Mouse (Mus musculus) layer of hippocampus, adult 9-10 months (tissue): ENCODE measurements at regions not wholly inside any gene's neighbourhood (a gene's known extent, or its start where the extent isn't known, plus 50 kb on each side); places are given as distances from the start of the nearest gene placed in this dataset.

Experiments used
- DNase-seq: peaks from one replicate; pipeline ENCODE4 v3.0.0; 2022; ENCODE audit warnings: low spot score

DNA sequence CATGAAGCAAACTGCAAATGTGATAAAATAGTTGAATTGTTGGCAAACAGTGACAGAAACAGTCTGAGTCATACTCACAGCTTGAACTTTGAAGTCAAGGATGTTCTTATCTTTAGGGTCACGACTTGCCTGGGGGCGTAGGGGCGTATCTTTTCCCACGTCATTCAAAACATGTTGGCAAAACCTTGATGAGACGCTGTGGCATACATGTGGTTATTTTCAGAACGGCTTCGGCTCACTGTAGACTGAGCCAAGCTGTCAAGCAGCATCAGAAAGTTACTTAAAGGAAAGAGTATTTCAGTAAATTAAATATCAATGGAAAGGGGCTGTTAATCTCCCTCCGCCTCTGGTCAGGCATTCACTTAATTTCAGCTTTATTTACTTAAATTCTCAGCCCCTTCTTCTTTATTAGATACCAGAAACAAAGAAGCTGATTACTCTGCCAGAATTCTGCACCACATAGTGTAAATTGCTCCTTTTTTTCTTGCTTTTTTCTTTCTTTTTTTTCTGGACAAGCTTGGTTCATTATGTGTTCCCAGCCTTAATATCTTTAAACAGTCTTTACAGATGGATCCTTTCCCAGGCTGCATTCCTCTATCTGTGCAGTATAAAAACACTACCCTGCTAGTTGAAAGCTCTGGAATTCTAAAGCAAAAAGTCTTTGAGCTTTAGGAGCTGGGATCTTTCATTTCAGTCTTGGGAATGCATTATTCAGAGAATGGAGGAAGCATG lies 302.9 kb upstream of the Epha3 start:
- DNase-seq = no peak

DNA sequence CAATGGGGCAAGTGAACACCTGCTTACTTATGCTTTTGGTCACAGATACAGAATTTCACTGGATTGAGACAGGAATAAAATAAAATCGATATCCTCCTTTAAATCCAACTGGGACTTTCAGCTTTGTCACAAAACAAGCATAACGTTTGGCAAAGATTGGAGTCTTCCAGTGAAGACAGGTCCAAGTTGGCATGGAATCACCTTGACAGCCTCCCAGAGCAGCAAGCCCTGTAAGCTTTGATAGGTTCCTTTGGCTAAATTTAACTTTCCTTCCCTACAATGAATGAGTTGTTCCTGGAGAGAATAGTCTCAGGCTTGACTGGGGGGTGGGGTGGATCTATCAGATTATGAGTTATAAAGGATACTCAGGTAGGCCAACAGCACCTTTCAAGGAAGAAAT lies 302.1 kb upstream of the Epha3 start:
- DNase-seq = no peak

DNA sequence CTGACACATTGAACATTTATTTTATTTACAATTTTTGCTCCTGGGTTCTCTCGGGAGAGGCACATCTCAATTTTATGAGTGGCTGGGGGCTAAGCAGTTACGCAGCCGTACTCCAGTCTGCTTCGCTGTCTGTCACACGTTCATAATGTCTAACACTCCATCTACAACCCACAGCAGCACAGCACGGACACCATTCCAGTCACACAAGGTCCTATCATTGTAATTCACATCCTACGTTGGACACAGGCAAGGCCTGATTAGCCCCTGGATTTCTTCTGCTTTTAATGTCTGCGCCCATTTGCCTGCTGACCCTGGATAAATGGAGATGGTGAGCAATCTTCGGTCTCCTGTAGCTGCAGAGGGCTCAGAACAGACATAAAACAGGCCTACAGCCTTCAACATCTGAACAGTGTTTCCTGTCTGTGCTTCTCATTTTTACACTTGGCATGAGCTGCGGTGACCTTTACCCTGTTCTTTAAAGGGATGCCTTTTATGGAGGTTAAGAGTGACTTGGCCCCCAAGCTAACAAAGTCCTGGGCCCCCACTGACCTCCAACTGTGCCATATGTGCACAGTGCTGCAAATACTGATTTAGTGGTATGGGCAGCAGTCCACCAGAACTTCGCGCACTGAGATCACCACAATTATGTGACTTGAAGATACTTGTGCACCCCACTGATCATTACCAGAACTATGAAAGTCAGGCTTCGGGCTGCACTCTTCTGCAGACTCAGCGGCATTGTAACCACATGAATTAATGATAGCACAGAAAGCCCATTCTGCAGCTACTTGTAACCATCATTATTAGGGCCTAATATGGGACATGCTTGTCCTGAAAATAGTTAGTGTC lies 281.9 kb upstream of the Epha3 start:
- DNase-seq = no peak
